Mouse (Mus musculus): Measurements from ENCODE around the gene Neu3.

DNA sequence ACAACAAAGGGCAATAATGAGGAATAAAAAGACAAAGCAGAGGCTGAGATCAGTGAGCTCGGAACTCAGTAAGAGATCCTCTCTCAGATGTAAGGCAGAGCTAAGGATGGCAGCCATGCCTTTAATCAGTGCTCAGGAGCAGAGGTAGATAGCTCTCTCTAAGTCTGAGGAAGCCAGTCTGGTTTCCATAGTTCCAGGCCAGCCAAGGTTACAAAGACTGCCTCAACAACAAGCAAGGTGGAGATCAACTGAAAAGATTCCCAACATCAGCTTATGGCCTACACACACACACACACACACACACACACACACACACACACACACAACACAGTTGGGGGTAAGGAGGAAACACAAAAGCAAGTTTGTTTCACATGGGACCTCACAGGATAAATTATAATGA lies 22.9 kb upstream of the Neu3 start:
- TF ChIP-seq CTCF (IDR thresholded peaks at IDR 0.05; ENCODE audit: extremely low read depth, insufficient read depth, low read length) (no peak), POLR2A (IDR thresholded peaks at IDR 0.05; ENCODE audit: extremely low read depth, insufficient read depth, low read length) (no peak)
